8 mouse cellular contexts compared by ENCODE assay signal in the genomic region with DNA sequence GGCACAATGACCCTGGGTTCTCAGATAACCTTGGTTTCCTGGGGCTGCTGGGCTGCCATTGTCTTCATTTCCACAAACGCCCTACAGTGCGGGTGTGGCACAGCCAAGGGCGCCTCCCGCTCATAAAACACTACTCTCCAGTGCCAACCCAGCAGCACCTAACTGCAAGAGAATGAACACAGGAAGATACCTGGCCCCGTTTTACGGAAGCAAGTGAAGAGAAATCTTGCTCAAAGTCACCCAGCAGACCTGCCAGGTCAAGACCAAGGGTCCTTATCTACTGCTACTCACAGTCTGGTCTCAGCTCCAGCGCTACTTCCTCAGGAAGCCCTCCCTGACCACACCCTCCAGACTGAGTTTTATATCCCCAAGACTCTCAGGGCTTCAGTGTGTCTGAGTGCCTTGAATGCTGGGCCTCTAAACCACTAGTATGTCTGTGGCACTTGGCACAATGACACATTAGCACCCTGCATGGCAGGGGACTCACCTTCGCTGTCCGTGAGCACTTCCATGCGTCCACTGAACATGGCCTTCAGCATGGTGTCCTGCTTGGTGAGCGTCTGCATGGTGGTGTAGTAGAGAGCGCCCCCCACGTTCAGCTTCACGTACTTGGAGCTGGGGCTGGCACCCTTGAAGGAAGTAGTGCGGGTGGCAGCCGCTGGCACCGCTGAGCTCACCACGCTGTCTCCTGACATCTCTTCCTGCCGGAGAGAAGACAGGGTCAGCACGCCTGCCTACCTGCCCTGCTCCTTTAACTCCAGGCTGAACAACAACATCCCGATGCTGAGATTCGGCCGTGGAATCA. TPM values are rescaled to one million over a fixed set of nuclear protein-coding genes. Genes with fewer than 3 reads are reported as not detected.
DNase-seq lines count a peak whose midpoint lies in the region; ATAC-seq and TF ChIP-seq lines count a peak whose summit lies in the region.

No protein-coding gene starts in this region.

- peak; percentile 45 for ATAC-seq in granulocyte monocyte progenitor cell, adult 5-6 weeks (replicated peaks; ENCODE audit: poor library complexity, severe bottlenecking)
- ATAC-seq in kidney, postnatal 0 days (replicated peaks; ENCODE audit: low FRiP score, low read depth), result no peak
- ATAC-seq in cerebellum, adult (ENCODE audit: insufficient number of reproducible peaks, low FRiP score, low TSS enrichment), result no peak

- peak overlapping the region; percentile 68 for H3K27ac ChIP-seq in kidney, postnatal 0 days

- H3K36me3 ChIP-seq in kidney, postnatal 0 days (ENCODE audit: insufficient read depth, low read length), result peaks cover 25% of the 10 kb centered on the region; the same call in 1 of the 2 replicates
- H3K36me3 ChIP-seq in megakaryocyte, embryonic 14.5 days (replicated peaks; ENCODE audit: low read length), result peaks cover 66% of the 10 kb centered on the region

- H3K4me3 ChIP-seq in kidney, postnatal 0 days (replicated peaks; ENCODE audit: low read depth, low read length), result no peak overlapping the region
- peak overlapping the region; percentile 88 for H3K4me3 ChIP-seq in megakaryocyte, embryonic 14.5 days (replicated peaks)

- H3K9me3 ChIP-seq in kidney, postnatal 0 days (replicated peaks; ENCODE audit: low read length), result no peaks in the 10 kb centered on the region
- H3K9me3 ChIP-seq in megakaryocyte, embryonic 14.5 days, result no peaks in the 10 kb centered on the region

- no peak for TF ChIP-seq CTCF in kidney, postnatal 0 days (IDR thresholded peaks at IDR 0.05; ENCODE audit: low read depth)

- H3K4me2 ChIP-seq in kidney, postnatal 0 days (ENCODE audit: low read length), result 0 out of 2 replicates have a peak overlapping the region, but pooled peaks have one; percentile 10

- peak; percentile 41 for DNase-seq in T-cell, adult 2 months (ENCODE audit: low spot score)
- DNase-seq in kidney, postnatal 0 days (ENCODE audit: low spot score), result peak; percentile 29
- no peak for DNase-seq in adrenal gland, postnatal 25 days
- no peak for DNase-seq in embryo, embryonic 10.5 days (ENCODE audit: low spot score)
- DNase-seq in ovary, adult 18-20 months (ENCODE audit: low spot score), result no peak

- H3K4me1 ChIP-seq in kidney, postnatal 0 days (replicated peaks; ENCODE audit: insufficient read depth, low read length), result peaks cover 45% of the 10 kb centered on the region
- H3K4me1 ChIP-seq in megakaryocyte, embryonic 14.5 days, result peaks cover 99% of the 10 kb centered on the region

- H3K27me3 ChIP-seq in kidney, postnatal 0 days (ENCODE audit: insufficient read depth, low read length), result no peaks in the 10 kb centered on the region
- no peaks in the 10 kb centered on the region for H3K27me3 ChIP-seq in megakaryocyte, embryonic 14.5 days (replicated peaks)

- 73% methylated on average over 23 of the region's 23 CpGs for WGBS in kidney, postnatal 0 days

- H3K9ac ChIP-seq in kidney, postnatal 0 days (ENCODE audit: low read depth, low read length), result no peak overlapping the region

RNA-seq across cellular contexts. Expression of gene Kctd10, which starts 5.7 kb away (rescaled TPM):
- total RNA-seq in granulocyte monocyte progenitor cell, adult 5-6 weeks (2014; fragmentation: Nextera tagmentation), result 18.5 and 29.5 TPM in 2 replicates
- 38.2 and 49.8 TPM in 2 replicates for total RNA-seq in granulocyte monocyte progenitor cell, adult 5-6 weeks (2017)
- polyA plus RNA-seq in kidney, postnatal 0 days (2015; fragmentation: Nextera tagmentation; extraction: Ambion mirVana), result 80.5 and 89.7 TPM in 2 replicates
- 40.6 and 61.8 TPM in 2 replicates for polyA plus RNA-seq in megakaryocyte, embryonic 14.5 days (2012; ENCODE audit: insufficient read depth, low replicate concordance)
- 53.3 and 58.5 TPM in 2 replicates for total RNA-seq in adrenal gland, postnatal 25 days (2021)

RNA-seq across cellular contexts. Expression of gene Ube3b, which starts 5.8 kb away (rescaled TPM):
- total RNA-seq in granulocyte monocyte progenitor cell, adult 5-6 weeks (2014; fragmentation: Nextera tagmentation), result 27.6 and 34.3 TPM in 2 replicates
- total RNA-seq in granulocyte monocyte progenitor cell, adult 5-6 weeks (2017), result 13.3 and 16.9 TPM in 2 replicates
- 28.6 and 30.8 TPM in 2 replicates for polyA plus RNA-seq in kidney, postnatal 0 days (2015; fragmentation: Nextera tagmentation; extraction: Ambion mirVana)
- polyA plus RNA-seq in megakaryocyte, embryonic 14.5 days (2012; ENCODE audit: insufficient read depth, low replicate concordance), result 32.0 and 53.9 TPM in 2 replicates
- total RNA-seq in adrenal gland, postnatal 25 days (2021), result 68.2 and 75.7 TPM in 2 replicates

Comparison
In these comparisons a context has a peak if more than half of its experiments do, and no peak if none do; other contexts are left out.
1. DNase-seq: peak in T-cell, adult 2 months (single experiment) and kidney, postnatal 0 days (single experiment); none in adrenal gland, postnatal 25 days (single experiment), embryo, embryonic 10.5 days (single experiment) and ovary, adult 18-20 months (single experiment).